ENCODE assay signal across 29 mouse cellular contexts in genomic region chr2:101364256-101364655, GRCm38 (mm10).
DNase-seq lines count a peak whose midpoint lies in the region; ATAC-seq lines count a peak whose summit lies in the region.
"Had no signal": no experiment of that assay in that cellular context is flagged by ENCODE, and none has a peak within 500 bp of the region (broad histone marks: within the 10 kb centered on the region; RNA-seq: fewer than 3 reads in every experiment).

No protein-coding gene starts in this region.

- H3K36me3 ChIP-seq in forebrain, embryonic 14.5 days (ENCODE audit: control insufficient read depth, insufficient read depth, low read length): no peaks in the 10 kb centered on the region
- H3K36me3 ChIP-seq in forebrain, embryonic 10.5 days (replicated peaks): no peaks in the 10 kb centered on the region
- no peaks in the 10 kb centered on the region for H3K36me3 ChIP-seq in forebrain, embryonic 16.5 days (ENCODE audit: control insufficient read depth, insufficient read depth)
- H3K36me3 ChIP-seq: heart, embryonic 10.5 days; heart, embryonic 15.5 days; hindbrain, embryonic 13.5 days; limb, embryonic 12.5 days; liver, embryonic 15.5 days; midbrain, embryonic 15.5 days; neural tube, embryonic 12.5 days had no signal

- no peaks in the 10 kb centered on the region for H3K9me3 ChIP-seq in forebrain, embryonic 14.5 days (replicated peaks; ENCODE audit: control insufficient read depth, low read length)
- no peaks in the 10 kb centered on the region for H3K9me3 ChIP-seq in forebrain, embryonic 10.5 days
- H3K9me3 ChIP-seq in forebrain, embryonic 16.5 days (ENCODE audit: control insufficient read depth, low read length): no peaks in the 10 kb centered on the region
- H3K9me3 ChIP-seq: heart, embryonic 10.5 days; heart, embryonic 15.5 days; hindbrain, embryonic 13.5 days; limb, embryonic 12.5 days; liver, embryonic 15.5 days; midbrain, embryonic 15.5 days; neural tube, embryonic 12.5 days had no signal

- no peaks in the 10 kb centered on the region for H3K4me1 ChIP-seq in forebrain, embryonic 14.5 days (ENCODE audit: control insufficient read depth, insufficient read depth, low read length)
- peaks cover 9% of the 10 kb centered on the region for H3K4me1 ChIP-seq in forebrain, embryonic 10.5 days
- H3K4me1 ChIP-seq in forebrain, embryonic 16.5 days (replicated peaks; ENCODE audit: control insufficient read depth, insufficient read depth, low read length): no peaks in the 10 kb centered on the region
- H3K4me1 ChIP-seq: heart, embryonic 10.5 days; heart, embryonic 15.5 days; limb, embryonic 12.5 days; liver, embryonic 15.5 days; midbrain, embryonic 15.5 days; neural tube, embryonic 12.5 days had no signal

- peak; percentile 33 for DNase-seq in forebrain, embryonic 14.5 days (ENCODE audit: low spot score)
- DNase-seq in forebrain, embryonic 10.5 days (ENCODE audit: extremely low spot score, low spot score): no peak
- DNase-seq in retina, postnatal 1 day: peak; percentile 9
- DNase-seq in retina, embryonic 14.5 days (ENCODE audit: low spot score): no peak
- no peak for DNase-seq in right cerebral cortex, postnatal 10 days (ENCODE audit: low spot score in 2 of 2)
- DNase-seq: adrenal gland, postnatal 14 days; cerebellum, adult 11-12 months; cerebellum, adult 9-11 months; gastrocnemius, postnatal 25 days; heart, adult 11 months; kidney, adult 11 months; kidney, postnatal 14 days; layer of hippocampus, adult 9-11 months; lung, embryonic 14.5 days; right cerebral cortex, postnatal 25 days; spleen, adult 18-20 months; thymus, postnatal 14 days had no signal

- no peak overlapping the region for H3K4me3 ChIP-seq in forebrain, embryonic 14.5 days (ENCODE audit: low read depth, low read length)
- H3K4me3 ChIP-seq in forebrain, embryonic 10.5 days: no peak overlapping the region
- no peak overlapping the region for H3K4me3 ChIP-seq in forebrain, embryonic 16.5 days (replicated peaks; ENCODE audit: low read length)
- H3K4me3 ChIP-seq: erythroblast, embryonic 14.5 days; heart, embryonic 10.5 days; heart, embryonic 15.5 days; hindbrain, embryonic 13.5 days; limb, embryonic 12.5 days; liver, embryonic 15.5 days; midbrain, embryonic 15.5 days; neural tube, embryonic 12.5 days had no signal

- no peak overlapping the region for H3K4me2 ChIP-seq in forebrain, embryonic 14.5 days (ENCODE audit: low read length)
- H3K4me2 ChIP-seq in forebrain, embryonic 16.5 days (ENCODE audit: low read length): no peak overlapping the region
- H3K4me2 ChIP-seq: heart, embryonic 15.5 days; hindbrain, embryonic 13.5 days; limb, embryonic 12.5 days; liver, embryonic 15.5 days; lung, embryonic 14.5 days; midbrain, embryonic 15.5 days; neural tube, embryonic 12.5 days had no signal

- 30% methylated on average over 3 of the region's 3 CpGs for WGBS in forebrain, embryonic 14.5 days
- WGBS in forebrain, embryonic 10.5 days: 36% methylated on average over 3 of the region's 3 CpGs
- 27% methylated on average over 3 of the region's 3 CpGs for WGBS in forebrain, embryonic 16.5 days

- no peak overlapping the region for H3K9ac ChIP-seq in forebrain, embryonic 14.5 days (ENCODE audit: low read length)
- no peak overlapping the region for H3K9ac ChIP-seq in forebrain, embryonic 16.5 days (replicated peaks; ENCODE audit: low read depth, low read length)
- H3K9ac ChIP-seq: heart, embryonic 15.5 days; hindbrain, embryonic 13.5 days; limb, embryonic 12.5 days; liver, embryonic 15.5 days; lung, embryonic 14.5 days; midbrain, embryonic 15.5 days; neural tube, embryonic 12.5 days had no signal

- ATAC-seq in forebrain, embryonic 14.5 days: peak; percentile 32; the same call in 1 of the 2 replicates
- ATAC-seq in forebrain, embryonic 16.5 days: peak; percentile 49; the same call in 1 of the 2 replicates
- no peak for ATAC-seq in megakaryocyte-erythroid progenitor cell, adult 5-6 weeks (replicated peaks; ENCODE audit: low FRiP score, low TSS enrichment, poor library complexity, severe bottlenecking)
- ATAC-seq: CD4-positive, CD25-positive, alpha-beta regulatory T cell, adult 4 months; inflammation-experienced regulatory T-cells, adult 6 months; midbrain, embryonic 15.5 days had no signal

- H3K27me3 ChIP-seq in forebrain, embryonic 14.5 days (replicated peaks; ENCODE audit: control insufficient read depth, insufficient read depth, low read length): no peaks in the 10 kb centered on the region
- no peaks in the 10 kb centered on the region for H3K27me3 ChIP-seq in forebrain, embryonic 10.5 days (ENCODE audit: poor library complexity, severe bottlenecking)
- H3K27me3 ChIP-seq in forebrain, embryonic 16.5 days (replicated peaks; ENCODE audit: control insufficient read depth, insufficient read depth, low read length): no peaks in the 10 kb centered on the region
- H3K27me3 ChIP-seq: heart, embryonic 15.5 days; hindbrain, embryonic 13.5 days; limb, embryonic 12.5 days; liver, embryonic 15.5 days; midbrain, embryonic 15.5 days; neural tube, embryonic 12.5 days had no signal

- H3K27ac ChIP-seq in forebrain, embryonic 14.5 days (ENCODE audit: low read depth, low read length): no peak overlapping the region
- no peak overlapping the region for H3K27ac ChIP-seq in forebrain, embryonic 10.5 days
- H3K27ac ChIP-seq in forebrain, embryonic 16.5 days (ENCODE audit: low read length): no peak overlapping the region
- H3K27ac ChIP-seq: heart, embryonic 10.5 days; heart, embryonic 15.5 days; hindbrain, embryonic 13.5 days; limb, embryonic 12.5 days; liver, embryonic 15.5 days; midbrain, embryonic 15.5 days; neural tube, embryonic 12.5 days had no signal

Comparison
In these comparisons a context has a peak if more than half of its experiments do, and no peak if none do; other contexts are left out.
1. DNase-seq: peak in forebrain, embryonic 14.5 days (single experiment) and retina, postnatal 1 day (single experiment); none in forebrain, embryonic 10.5 days (single experiment), retina, embryonic 14.5 days (single experiment) and right cerebral cortex, postnatal 10 days (0 of 2).